Mouse (Mus musculus) adrenal gland, postnatal 25 days (tissue): ENCODE data around the gene Pctp. TPM values are rescaled to one million over a fixed set of nuclear protein-coding genes. Genes with fewer than 3 reads are reported as not detected.
A peak's percentile ranks its signal among the peaks of the same experiment; 100 is the strongest.

Source experiments
- DNase-seq: peaks from one replicate; pipeline ENCODE4 v3.0.0; 2021; ENCODE audit warnings: mixed read lengths
- long read RNA-seq: library from polyadenylated mRNA; stranded (forward); transcript quantifications from one replicate; pipeline ENCODE4 v2.0.0, GENCODE M21; 2021
- total RNA-seq: library from RNA; stranded (reverse); gene quantifications from 2 replicates; pipeline ENCODE4 v1.2.3, GENCODE M21; 2021

Pctp gene
- total RNA-seq = 7.9 and 9.9 TPM in 2 replicates
- long read RNA-seq, transcript Pctp-201 (6 exons, 2,723 nt) = major isoform, 21 of 28 reads
- long read RNA-seq, partial matches to known transcripts = 4 of 28 reads
- long read RNA-seq, other reads (novel, unspliced or antisense) = 3 of 28 reads

DNA sequence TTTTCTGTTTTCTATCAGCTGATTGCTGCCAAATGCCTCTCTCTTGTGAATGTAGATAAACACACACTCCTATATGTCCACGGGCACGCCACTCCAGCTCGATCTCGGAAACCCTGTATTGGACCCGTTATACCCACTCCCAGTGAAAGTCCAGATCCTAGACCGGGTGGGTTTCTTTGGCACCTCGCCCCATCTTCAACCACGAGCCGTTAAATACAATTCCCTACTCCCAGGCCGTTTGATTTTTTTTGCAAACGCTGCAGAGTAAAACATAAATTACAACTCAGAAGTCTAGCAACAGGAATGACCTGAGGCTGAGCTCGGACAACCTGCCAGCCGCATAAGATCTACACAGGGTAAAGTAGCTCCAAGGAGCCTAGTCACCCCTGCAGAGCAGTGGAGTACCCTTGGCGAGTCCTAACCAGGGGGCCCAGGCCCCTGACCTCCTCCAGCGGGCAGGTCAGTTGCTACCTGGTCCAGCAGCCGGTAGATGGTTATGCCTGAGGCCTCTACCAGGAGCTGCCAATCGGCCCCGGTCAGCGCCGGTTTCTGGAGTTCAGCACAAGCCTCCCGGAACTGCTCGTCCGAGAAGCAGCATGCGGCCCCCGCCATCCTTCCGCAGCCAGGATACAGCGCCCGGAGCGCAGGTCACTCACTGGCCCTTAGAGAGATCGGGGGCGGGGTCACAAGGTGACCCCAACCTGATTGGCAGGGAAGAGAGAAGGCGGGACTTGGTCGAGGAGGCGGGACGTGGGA is at the start of gene Pctp:
TSS of gene Pctp (minus strand) at position 664 of the 756 bp plus-strand sequence.
- DNase-seq = peak; percentile 86

GRCm38 (mm10) chr11:90050016-90050415 is 47.3 kb upstream of the Pctp start:
- DNase-seq = no peak

DNA sequence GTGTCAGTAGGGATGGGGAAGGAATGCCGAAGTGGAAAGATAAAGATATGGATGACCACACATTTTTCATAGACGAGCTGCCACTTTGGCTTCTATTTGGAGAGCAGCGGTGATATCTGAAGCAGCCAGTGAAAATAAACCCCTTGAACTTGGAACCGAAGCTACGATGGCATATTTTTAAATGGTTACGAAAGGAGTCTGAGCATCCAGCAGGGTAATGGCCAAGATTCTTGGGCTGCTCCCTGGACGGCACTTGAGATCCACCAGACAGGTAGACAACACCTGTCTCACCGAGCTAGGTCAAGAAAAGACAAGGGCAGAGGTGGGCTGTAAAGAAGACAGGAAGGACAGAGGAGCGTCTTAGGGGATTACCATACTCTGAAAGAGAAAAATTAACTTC is 44.6 kb upstream of the Pctp start:
- no peak for DNase-seq

GRCm38 (mm10) chr11:90046211-90046610 is 43.5 kb upstream of the Pctp start:
- DNase-seq = no peak

GRCm38 (mm10) chr11:90044459-90044858 is 41.8 kb upstream of the Pctp start:
- no peak for DNase-seq

GRCm38 (mm10) chr11:90038022-90038421 is 35.3 kb upstream of the Pctp start:
- DNase-seq = peak; percentile 59

DNA sequence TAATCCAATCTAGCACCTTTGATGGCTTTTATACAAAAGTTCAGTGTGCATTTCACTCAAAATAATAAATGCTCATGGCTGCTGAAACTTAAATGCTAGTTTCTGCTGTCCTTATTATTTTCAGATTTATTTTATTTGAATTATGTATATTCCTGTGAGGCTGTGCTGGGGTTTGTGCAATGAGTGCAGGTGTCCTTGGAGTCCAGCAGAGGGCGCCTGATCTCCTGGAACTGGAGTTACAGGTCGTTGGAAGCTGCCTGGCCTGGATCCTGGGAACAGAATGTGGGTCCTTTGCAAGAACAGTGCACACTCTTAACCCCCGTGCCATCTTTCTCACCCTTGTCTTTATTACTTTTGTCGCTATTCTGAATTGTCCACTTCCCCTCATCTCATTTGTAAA is 33.7 kb upstream of the Pctp start:
- no peak for DNase-seq

DNA sequence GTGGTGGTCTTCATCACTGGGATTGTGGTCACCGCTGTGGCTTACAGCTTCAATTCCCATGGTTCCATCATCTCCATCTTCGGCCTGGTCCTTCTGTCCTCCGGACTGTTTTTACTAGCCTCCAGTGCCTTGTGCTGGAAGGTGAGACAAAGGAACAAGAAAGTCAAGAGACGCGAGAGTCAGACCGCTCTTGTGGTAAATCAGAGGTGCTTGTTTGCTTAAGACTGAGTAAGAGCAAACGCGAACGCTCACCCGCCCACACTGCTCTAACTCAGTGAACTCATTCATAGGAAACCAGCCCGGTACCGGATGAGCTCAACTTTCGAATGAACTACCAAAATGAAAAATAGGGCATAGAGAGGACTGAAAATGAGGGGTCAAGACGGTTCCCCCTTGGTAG is 32.8 kb upstream of the Pctp start:
- DNase-seq = no peak

DNA sequence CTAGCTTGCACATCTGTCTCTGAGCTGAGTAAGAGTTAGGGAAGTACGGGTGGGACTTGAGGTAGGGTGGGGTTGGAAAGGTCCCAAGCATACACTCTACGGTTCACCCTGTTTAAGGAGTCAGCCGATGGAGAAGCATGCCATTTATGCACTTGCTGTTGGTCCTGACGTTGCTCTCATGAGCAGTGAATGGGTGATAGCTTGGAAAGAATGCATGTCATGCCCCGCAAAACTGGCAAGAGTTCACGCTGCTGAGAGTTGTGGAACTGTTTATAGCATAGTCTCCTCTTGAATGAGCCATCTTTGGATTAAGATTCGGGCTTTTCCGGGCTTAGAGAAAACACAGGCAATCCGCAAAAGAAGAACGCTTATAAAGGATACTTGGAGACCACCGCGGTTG is 32.0 kb upstream of the Pctp start:
- no peak for DNase-seq

DNA sequence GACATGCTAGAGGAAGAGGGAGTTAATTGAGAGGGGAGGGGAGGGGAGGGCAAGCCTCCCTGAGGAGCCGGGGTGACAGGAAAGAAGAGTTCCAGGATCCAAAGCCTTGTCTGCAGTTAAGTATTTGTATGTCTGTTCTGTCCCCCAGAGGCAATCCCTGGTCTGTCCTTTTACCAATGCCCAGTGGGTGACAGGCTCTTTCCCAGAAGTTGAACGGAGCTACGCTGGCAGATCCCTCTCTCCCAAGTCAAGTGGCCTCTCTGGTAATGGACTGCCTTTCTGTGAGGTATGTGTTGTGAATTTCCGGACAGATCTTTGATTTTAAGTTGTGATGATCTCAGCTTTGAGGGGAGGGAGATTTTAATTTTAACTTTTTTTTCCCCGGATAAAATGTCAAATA is 30.7 kb upstream of the Pctp start:
- DNase-seq = no peak

DNA sequence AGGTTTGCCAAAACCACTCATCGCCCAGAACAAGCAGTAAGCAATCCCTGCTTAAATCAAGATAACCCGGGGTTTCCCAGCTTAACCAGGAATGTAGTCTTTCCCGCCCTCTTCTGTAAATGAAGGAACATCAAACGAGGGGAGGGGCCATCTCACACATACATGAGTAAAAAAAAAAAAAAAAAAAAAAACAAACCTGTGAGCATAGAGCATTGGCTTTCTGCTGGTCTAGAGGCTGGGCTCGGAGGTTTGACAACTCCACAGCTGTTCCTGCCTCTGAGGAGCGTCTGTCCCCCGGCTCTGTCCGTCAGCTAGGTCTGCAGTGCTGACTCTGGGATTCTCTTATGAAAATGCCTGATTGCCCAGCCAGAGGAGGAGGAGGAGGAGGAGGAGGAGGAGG is 30.1 kb upstream of the Pctp start:
- DNase-seq = no peak

DNA sequence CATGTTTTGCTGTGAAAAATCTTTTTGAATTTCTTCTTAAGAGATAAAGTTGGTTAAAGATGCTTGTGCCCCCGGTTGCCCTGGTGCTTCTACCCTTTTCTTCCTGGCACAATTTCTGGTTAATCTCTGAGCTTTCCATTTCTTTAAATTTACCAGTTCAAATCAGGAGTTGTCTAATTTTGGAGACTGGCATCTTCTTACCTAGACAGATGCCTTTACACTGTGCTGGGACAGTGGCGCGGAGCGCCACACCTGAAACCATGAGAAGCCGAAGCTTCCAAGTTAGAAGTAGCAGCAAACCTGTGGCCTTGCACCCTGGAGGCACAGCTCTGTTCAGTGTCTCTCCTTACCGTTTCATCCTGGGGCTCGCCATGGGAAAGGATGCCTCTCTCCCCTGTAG is 28.4 kb upstream of the Pctp start:
- DNase-seq = no peak

GRCm38 (mm10) chr11:90030557-90030956 is 27.9 kb upstream of the Pctp start:
- peak; percentile 46 for DNase-seq

GRCm38 (mm10) chr11:90029841-90030398 is 27.2 kb upstream of the Pctp start, which contains the start of gene Tmem100:
Gene Tmem100 (plus strand): TSS chr11:90030348.
- DNase-seq = no peak

GRCm38 (mm10) chr11:90029354-90029753 is 26.7 kb upstream of the Pctp start:
- DNase-seq = peak; percentile 57

- no peak for DNase-seq
Observed at GRCm38 (mm10) chr11:90028746-90029145, 26.1 kb upstream of the Pctp start.

- DNase-seq = no peak
Observed at GRCm38 (mm10) chr11:90027216-90027615, 24.5 kb upstream of the Pctp start.

DNA sequence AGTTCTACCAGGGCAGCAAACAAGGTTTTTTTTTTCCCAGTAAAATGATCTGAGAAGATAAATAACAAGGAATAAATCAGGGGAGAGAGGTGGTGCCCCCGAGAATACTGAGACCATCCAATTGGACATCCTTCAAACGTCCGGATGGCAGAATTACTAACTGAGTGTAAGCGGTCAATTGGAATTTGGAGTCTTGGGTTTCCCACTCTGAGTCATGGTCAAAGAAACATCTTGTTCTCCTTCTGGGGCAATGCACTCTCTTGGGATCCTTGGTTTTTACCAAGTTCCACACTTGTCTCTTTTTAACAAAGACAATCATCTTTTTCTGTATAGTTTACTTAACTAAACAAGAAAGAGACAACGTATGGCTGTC is 24.1 kb upstream of the Pctp start:
- DNase-seq = no peak

DNA sequence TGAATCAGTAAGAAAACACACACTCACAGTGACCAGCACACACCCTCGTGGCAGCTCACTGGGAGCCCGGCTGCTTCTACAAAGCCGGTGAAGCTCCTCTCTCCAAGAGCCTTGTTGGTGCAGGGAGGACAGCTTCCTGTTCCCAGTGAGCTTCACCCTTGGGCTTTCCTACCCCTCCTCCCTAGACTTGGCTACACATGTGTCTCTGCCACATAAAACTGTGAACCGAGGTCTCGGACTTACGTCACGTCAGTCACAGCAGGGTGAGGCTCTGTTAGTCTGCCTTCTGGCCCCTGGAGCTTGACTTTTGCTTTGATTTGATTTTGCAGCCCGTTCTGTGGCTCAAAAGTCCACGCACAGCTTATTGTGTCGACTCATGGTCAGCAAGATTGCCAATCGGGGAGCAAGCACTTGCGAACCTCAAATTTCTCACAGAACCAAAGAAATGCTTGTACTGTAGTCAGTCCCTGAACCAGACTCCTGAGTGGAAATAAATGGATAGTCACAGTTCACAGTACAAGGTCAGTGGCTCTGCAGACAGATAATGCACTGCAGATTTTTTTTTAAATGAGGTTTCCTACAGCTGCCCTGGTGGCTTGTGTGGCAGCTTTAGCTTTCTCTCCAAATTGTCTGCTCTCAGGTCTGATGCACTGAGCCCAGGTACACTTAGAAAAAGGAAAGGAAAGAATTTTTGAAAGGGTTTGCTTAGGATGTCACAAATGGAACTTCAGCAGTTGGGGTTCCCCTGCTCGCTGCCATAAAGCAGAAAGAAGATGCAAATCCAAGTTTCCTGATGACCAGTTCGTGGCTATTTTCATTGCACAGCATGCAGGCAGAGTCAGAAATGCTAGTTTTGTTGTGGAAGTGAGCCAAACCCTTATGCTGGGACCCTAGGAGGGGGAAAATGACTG is 23.5 kb upstream of the Pctp start:
- peak; percentile 27 for DNase-seq

DNA sequence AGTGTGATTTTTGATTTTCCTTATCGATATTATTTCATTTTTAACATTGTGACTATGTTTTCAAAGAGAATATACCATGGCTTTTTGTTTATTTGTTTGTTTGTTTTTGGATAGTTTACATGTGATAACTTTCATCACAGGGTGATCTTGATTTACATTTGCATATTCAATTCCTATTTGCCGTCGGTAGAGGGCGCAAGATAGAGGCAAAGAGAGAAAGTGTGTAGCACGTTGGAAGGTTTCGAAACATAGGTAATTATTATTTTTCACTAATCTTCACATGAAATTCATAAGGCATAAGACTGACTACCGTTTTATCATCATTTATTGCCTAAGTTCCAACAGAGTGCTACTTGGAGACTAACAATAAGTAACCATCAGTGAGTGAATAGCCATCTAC is 16.5 kb upstream of the Pctp start:
- DNase-seq = peak; percentile 21

GRCm38 (mm10) chr11:90015281-90015680 is 12.6 kb upstream of the Pctp start:
- no peak for DNase-seq

GRCm38 (mm10) chr11:90013657-90014056 is 11.0 kb upstream of the Pctp start:
- no peak for DNase-seq
